Mouse (Mus musculus) ES-E14 (cell line): Measurements from ENCODE around the gene Tapt1.

ENCODE experiments used
- MAFK ChIP-seq: IDR thresholded peaks from 2 replicates; pipeline ENCODE4 v1.6.1; 2014; ENCODE audit warnings: mild to moderate bottlenecking, low read depth, low read length, inconsistent platforms; ENCODE audit not compliant: insufficient read depth
- ZC3H11A ChIP-seq: IDR thresholded peaks from 2 replicates; pipeline ENCODE4 v1.6.1; 2012; ENCODE audit warnings: low read depth, mild to moderate bottlenecking, inconsistent platforms, low read length, borderline replicate concordance
- ZNF384 ChIP-seq: IDR thresholded peaks from 2 replicates; pipeline ENCODE4 v1.6.1; 2012; ENCODE audit warnings: low read depth, low read length, inconsistent platforms

GRCm38 (mm10) chr5:44213391-44213790, 13.0 kb downstream of the Tapt1 start:
- TF ChIP-seq ZC3H11A (no peak), MAFK (no peak), ZNF384 (no peak)
